Mouse (Mus musculus) myocyte (in vitro differentiated cells): ENCODE measurements around the gene Sdc4.

ENCODE experiments used
- CEBPB ChIP-seq: IDR thresholded peaks from 2 replicates; pipeline ENCODE4 v1.6.1; 2011; ENCODE audit warnings: mild to moderate bottlenecking, moderate library complexity; ENCODE audit not compliant: poor library complexity, insufficient read depth, severe bottlenecking
- MYOD1 ChIP-seq, 3 experiments: IDR thresholded peaks; one replicate each; pipeline ENCODE4 v1.6.1; 2011; ENCODE audit warnings: control low read depth in 2 of 3, low read depth in 2 of 3, mild to moderate bottlenecking in 2 of 3, moderate library complexity in 1 of 3; ENCODE audit not compliant: insufficient read length in 2 of 3, control insufficient read depth in 1 of 3
- POLR2A ChIP-seq: IDR thresholded peaks from one replicate; pipeline ENCODE4 v1.6.1; 2011; ENCODE audit warnings: low read depth, mild to moderate bottlenecking, control low read depth, moderate library complexity; ENCODE audit not compliant: insufficient read length
- POLR2AphosphoS2 ChIP-seq: IDR thresholded peaks from one replicate; pipeline ENCODE4 v1.6.1; 2011; ENCODE audit warnings: low read depth, control low read depth; ENCODE audit not compliant: insufficient read length
- SRF ChIP-seq: IDR thresholded peaks from one replicate; pipeline ENCODE4 v1.6.1; 2011; ENCODE audit warnings: low read depth; ENCODE audit not compliant: control insufficient read depth, insufficient read length
- USF1 ChIP-seq: IDR thresholded peaks from one replicate; pipeline ENCODE4 v1.6.1; 2011; ENCODE audit warnings: low read depth, mild to moderate bottlenecking, control low read depth, moderate library complexity

DNA sequence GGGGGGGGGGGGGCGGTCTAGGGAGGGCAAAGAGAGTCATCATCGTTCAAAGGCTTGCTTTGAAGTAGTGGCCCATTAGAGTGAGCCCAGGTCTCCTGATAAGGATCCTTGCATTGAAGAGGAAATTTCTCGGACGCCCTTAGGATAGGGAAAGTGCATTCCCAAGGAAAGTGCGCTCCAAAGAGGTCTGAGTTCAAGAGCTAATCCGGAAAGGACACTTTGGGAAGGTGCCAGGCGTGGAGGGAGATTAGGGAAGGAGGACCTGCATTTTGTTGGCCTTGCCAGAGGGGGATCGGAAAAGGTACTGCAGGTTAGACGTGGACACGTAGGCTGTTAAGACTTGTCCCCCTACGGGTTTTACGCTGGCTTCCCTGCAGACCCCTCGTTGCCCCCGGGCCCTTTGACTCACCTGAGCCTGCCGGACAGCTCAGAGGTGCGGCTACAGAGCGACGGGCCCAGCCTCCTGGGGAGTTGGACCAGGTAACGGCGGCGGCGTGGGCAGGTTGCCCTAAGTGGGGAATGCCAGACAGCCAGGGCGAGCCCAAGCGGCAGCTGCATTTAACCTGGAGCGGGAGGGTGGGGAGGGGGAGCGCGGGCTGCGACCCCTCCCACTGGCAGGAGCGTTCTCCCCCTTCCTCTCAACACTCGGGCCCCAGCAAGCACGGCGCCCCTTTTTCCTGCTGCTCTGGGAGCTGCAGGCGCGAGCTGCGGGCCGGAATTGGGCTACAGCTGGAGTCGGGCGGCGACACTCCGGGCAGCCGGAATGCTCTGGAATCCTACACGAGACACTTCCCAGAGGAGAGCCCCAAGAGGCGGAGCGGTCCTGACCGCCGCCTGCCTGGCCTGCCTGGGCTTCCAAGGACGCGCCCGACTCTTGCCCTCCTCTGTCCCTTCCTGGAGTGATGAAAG, 39.4 kb downstream of the Sdc4 start:
- TF ChIP-seq SRF (no peak), MYOD1 (IDR thresholded peaks at IDR 0.05; ENCODE audit: control insufficient read depth in 1 of 3, insufficient read length in 2 of 3, low read depth in 2 of 3) (no peak), POLR2A (no peak), POLR2AphosphoS2 (no peak), USF1 (no peak), CEBPB (no peak)
